Mouse (Mus musculus) lung, postnatal 10 days (tissue): Measurements from ENCODE around the gene Tulp4.
A peak's percentile ranks its signal among the peaks of the same experiment; 100 is the strongest.

ENCODE experiments used
- DNase-seq: peaks from one replicate; pipeline ENCODE4 v3.0.0; 2021

Tulp4 gene

DNA sequence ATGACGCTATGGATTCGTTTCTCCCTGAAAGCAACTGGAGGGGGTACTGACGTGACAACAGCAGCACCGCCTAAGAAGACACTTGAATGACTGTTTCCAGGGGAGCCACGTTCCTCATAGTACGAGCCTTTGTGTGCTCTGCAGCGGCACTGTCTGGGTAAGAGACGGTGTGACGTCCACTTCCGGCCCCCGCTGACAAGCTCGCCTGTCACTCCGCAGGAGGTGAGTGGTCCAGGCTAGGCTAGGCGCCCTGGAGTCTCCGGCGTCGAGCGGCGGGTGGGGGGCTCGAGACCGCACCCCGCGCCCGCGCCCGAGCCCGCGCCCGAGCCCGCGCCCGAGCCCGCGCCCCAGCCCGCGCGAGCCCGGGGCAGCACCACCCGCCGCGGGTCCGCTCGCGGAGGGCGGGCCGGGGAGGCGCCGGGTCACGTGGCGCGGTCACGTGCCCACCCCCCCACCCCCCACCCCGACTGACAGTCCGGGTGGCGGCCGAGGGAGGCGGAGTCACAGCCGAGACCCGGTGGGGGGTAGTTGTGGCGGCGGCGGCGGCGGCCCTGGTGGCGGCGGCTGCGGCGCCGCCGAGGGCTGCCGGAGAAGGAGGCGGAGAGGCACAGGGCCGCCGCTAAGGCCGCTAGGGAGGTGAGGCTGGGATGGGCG is at the start of gene Tulp4:
TSS of gene Tulp4 (plus strand) at position 77 of the 654 bp plus-strand sequence.
- DNase-seq: peak; percentile 90

- DNase-seq: no peak
Measured at GRCm38 (mm10) chr17:6062793-6063192, 43.4 kb upstream of the Tulp4 start.

GRCm38 (mm10) chr17:6063532-6063931 is 42.7 kb upstream of the Tulp4 start:
- no peak for DNase-seq

DNA sequence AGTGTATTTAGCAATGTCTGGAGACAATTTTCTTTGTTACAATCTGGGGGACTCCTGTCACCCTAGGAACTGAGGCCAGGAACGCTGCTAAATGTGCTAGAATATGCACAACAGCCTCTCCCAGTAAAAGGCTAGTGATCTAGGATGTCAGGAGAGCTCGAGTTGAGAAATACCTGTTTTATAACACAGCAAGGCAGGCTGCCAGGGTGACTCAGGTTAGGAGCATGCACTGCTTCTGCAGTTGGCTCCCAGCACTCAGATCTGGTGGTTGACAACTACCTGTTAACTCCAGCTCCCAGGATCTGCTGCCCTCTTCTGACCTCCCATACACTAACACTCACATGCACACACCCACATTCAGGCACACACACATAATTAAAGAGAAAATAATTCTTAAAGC is 40.2 kb upstream of the Tulp4 start:
- DNase-seq: no peak

- no peak for DNase-seq
Measured at GRCm38 (mm10) chr17:6067613-6068012, 38.6 kb upstream of the Tulp4 start.

DNA sequence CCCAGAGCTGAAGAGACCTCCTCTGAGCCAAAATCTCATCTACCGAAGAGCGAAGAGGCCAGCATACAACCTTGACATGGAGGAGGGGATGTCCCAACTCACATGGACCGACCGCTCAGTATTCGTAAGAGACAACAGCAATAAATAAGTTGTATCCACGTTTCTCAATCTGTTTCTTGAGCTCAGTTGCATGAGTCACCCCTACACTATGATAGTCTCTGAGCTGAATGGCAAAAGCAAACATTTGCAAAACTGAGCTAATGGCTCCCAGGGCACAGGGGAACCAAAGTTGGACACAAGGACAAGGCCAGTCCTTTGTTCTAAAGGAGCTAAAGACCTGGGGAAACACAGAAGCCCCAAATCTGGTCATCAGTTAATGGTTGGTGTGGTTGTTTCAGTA is 36.4 kb upstream of the Tulp4 start:
- no peak for DNase-seq

GRCm38 (mm10) chr17:6073405-6073804 is 32.8 kb upstream of the Tulp4 start:
- DNase-seq: no peak

DNA sequence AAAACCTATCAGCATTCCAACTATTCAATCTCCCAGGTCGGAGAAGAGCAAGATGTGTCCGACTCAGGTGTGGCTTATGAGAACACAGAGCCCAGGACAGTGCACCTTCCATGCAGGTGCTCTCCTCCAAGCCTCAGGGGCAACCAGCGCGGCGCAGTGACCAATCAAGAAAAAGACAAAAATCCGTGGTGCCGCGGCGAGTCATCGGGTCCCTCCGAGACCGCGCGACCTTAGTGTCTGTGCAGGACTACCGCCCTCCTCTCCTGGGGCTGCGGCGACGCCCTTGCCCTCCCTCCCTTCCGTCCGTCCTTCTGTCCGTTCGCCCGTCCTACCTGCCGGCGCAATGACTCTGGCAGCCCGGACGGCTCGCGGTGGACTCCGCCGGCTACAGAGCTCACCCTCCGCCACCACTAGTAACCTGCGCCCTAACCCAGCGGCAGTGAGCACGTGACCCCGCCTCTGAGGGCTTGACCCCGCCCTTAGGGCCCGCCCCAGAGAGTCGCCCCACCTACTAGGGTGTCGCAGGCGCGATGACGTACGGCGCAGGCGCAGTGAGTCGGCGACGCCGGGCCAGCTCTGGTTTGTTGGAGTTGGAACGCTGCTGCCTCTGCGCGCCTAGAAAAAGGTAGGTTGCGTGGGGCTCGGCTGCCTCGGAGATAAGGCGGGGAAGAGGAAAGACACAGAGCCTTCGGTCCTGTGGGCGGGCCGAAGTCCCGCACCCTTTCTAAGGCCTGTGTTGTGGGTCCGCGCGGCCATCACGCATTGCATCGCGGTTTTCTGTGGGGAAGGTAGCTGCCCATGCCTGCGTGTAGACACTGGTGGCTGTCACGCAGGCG is 26.7 kb upstream of the Tulp4 start, which contains the start of the genes Serac1 and Gtf2h5:
TSS of gene Serac1 (minus strand) at position 455 of the 836 bp plus-strand sequence.
TSS of gene Gtf2h5 (plus strand) at position 500 of the 836 bp plus-strand sequence.
- DNase-seq: peak; percentile 98

- DNase-seq: peak; percentile 36
Measured at GRCm38 (mm10) chr17:6083323-6083890, 22.8 kb upstream of the Tulp4 start.

- DNase-seq: no peak
Measured at GRCm38 (mm10) chr17:6091604-6092003, 14.6 kb upstream of the Tulp4 start.

GRCm38 (mm10) chr17:6095579-6095978 is 10.7 kb upstream of the Tulp4 start:
- no peak for DNase-seq

DNA sequence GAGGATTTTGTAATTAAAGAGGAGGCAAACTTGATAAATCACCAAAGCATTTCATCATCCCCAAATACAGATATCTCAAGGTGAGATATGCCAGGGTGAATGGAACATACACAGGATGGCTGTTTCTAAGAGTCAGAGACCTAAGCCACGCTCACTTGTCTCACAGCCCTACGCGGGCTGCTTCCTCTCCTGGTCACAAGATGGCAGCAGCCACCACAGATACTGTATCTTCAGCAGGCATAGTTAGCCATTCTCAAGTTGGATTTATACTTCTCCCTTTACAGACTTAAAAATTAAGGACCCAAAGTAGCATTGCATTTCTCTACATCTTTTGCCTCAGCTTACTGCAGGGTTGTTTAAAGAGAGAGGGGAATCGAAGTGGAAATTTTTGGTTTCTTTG is 8.4 kb upstream of the Tulp4 start:
- DNase-seq: peak; percentile 67

DNA sequence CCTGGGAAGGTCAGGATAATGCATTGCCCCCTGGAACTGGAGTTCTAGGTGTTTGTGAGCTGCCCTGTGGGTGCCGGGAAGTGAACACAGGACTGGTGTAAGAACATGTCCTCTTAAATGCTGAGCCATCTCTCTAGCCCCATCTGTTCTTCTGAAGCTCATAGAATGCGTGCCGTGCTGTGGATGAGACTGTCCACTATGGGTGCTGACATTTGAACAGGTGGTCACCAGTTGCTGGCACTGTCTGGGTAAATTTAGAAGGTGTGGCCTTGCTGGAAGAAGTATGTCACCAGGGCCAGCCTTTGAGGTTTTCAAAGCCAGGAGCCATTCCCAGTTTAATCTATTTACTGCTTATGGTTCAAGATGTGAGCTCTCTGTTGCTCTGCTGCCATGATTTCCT is 4.0 kb upstream of the Tulp4 start:
- DNase-seq: no peak

GRCm38 (mm10) chr17:6103566-6103965 is 2.7 kb upstream of the Tulp4 start:
- no peak for DNase-seq

- DNase-seq: peak; percentile 59
Measured at GRCm38 (mm10) chr17:6107015-6107601, 871 bp downstream of the Tulp4 start.

- no peak for DNase-seq
Measured at GRCm38 (mm10) chr17:6108175-6108574, 1.9 kb downstream of the Tulp4 start.

GRCm38 (mm10) chr17:6110956-6111355 is 4.7 kb downstream of the Tulp4 start:
- DNase-seq: no peak

DNA sequence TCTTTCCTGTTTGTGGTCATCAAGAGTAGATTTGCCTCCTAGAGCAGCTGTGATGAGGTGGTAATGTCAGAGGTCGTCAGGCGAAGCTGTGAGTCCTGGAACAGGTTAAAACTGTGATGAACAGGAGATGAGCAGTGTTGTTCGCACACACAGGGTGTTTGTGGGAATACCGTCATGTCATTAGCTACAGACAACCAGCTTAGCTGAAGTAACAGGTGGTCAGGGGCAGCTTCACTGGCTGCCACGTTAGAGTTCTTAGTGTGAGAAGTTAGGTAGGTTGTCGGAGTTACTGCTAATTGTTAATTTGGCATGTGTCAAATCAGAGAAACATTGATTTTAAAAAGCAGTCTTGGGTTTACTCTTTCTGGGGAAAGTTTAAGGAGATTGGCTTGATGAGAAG is 7.4 kb downstream of the Tulp4 start:
- no peak for DNase-seq

GRCm38 (mm10) chr17:6115085-6115484 is 8.8 kb downstream of the Tulp4 start:
- no peak for DNase-seq

DNA sequence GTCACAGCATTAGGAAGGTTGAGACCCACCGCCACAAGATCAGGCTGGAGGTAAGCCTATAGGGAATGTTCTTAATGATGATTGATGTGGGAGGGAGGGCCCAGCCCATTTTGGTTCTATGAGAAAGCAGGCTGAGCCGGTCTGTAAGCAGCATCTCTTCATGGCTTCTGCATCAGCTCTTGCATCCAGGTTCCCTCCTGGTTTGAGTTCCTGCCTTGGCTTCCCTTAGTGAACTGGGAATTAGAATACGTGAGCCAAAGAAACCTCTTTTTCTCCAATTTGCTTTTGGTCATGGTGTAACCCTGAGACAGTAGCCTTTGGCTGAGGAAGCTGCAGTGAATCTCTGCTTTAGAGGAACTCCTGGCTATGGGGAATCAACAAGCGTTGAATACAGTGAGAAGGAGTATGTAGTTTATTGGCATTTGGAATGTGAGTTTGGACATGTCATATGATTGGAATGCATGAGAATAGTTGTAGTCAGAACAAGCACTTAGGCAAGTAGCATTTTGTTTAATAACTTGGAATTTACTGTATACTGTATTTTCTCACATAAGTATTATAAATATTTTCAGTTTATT is 11.0 kb downstream of the Tulp4 start:
- no peak for DNase-seq

GRCm38 (mm10) chr17:6117917-6118316 is 11.7 kb downstream of the Tulp4 start:
- DNase-seq: no peak

- no peak for DNase-seq
Measured at GRCm38 (mm10) chr17:6118861-6119260, 12.6 kb downstream of the Tulp4 start.

GRCm38 (mm10) chr17:6123776-6124175 is 17.5 kb downstream of the Tulp4 start:
- DNase-seq: no peak
